Mouse (Mus musculus) frontal cortex, postnatal 25 days (tissue): ENCODE measurements at regions not wholly inside any gene's neighbourhood (a gene's known extent, or its start where the extent isn't known, plus 50 kb on each side); places are given as distances from the start of the nearest gene placed in this dataset.
A peak's percentile ranks its signal among the peaks of the same experiment; 100 is the strongest.

ENCODE experiments used
- DNase-seq, 2 experiments: peaks; one replicate each; pipeline ENCODE4 v3.0.0; 2022; ENCODE audit warnings: low spot score in 2 of 2

DNA sequence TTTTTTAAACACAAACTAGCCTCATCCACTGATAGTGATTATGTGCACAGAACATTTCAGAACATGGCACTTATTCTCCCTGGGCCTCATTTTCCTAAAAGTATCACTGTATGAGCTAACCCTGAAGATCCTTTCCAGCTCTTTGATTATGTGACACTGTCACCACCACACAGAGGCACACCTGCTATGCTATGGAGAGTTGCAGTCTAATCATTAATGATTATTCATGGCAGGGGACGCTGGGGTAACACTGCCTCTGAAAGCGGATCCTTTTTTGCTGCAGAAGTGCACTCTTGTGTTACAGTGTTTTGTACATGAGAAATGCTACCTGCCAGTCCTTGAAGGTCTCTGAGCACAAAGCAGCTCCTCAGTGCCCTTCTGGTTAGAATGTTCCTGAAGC, 615.3 kb upstream of the Fbxo33 start:
- no peak for DNase-seq

DNA sequence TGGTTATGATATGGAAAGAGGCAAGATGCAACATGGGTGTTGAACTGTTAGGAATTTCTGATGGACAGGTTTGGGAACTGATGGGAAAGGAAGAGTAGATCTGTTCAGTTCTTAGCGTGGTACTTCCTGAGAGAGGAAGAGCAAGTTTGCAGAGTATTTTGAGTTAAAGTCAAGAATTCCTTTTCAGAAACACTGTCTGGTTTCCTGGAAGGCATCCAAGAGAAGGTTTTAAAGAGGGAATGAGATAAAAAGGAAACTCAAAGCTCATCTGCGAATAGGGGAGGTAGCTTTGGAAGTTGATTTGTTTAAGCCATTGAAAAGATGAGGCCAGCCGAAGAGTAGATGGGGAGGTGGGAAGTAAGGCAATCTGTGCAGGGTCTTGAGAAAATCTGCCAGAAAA, 603.4 kb upstream of the Fbxo33 start:
- no peak for DNase-seq

- no peak for DNase-seq
Observed at GRCm38 (mm10) chr12:59822435-59822834, 602.9 kb upstream of the Fbxo33 start.

- no peak for DNase-seq
Observed at GRCm38 (mm10) chr12:59821698-59822097, 602.2 kb upstream of the Fbxo33 start.

- DNase-seq: no peak
Observed at GRCm38 (mm10) chr12:59815965-59816364, 596.4 kb upstream of the Fbxo33 start.

GRCm38 (mm10) chr12:59814356-59814755, 594.8 kb upstream of the Fbxo33 start:
- no peak for DNase-seq

DNA sequence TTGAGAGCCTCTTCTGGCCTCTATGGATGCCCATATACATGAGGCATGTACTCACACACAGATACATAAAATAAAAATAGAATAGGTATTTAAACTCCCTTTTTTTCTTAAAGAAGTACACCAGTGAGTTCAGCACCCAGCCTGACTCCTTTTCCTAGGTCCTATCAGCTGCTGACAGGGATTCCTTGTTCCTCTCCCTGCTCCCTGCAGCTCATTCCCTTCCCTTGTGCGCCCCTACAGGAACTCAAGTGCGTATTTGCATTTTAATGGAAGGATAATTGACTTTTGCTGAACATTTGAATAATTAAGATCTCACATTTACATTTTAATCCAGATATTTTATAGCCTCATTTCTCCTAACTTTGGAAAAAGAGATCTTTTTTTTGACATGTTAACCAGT, 589.7 kb upstream of the Fbxo33 start:
- no peak for DNase-seq

- peak; percentile 32 to 56 for DNase-seq
Observed at GRCm38 (mm10) chr12:59798051-59798450, 578.5 kb upstream of the Fbxo33 start.

DNA sequence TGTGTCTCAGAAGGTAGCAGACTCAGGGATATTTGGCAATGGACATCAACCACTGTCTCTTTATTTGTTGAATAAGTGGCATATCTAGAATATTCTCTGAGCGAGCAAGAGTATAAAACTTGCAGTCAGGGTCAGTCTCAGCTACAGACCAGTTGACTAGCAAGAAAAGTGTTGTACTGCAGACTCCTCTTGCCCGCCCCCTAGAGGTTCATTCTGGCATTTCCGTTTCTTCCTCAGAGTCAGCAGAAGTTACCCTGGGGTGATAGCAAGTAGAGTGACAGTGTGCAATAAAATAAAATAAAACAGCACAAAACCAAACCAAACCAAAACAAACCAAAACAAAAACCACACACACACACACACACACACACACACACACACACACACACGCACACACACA, 571.9 kb upstream of the Fbxo33 start:
- DNase-seq: no peak

- no peak for DNase-seq
Observed at GRCm38 (mm10) chr12:59786831-59787230, 567.3 kb upstream of the Fbxo33 start.

GRCm38 (mm10) chr12:59770980-59771379, 551.5 kb upstream of the Fbxo33 start:
- DNase-seq: no peak

- no peak for DNase-seq
Observed at GRCm38 (mm10) chr12:59762260-59762659, 542.7 kb upstream of the Fbxo33 start.

GRCm38 (mm10) chr12:59744768-59745167, 525.2 kb upstream of the Fbxo33 start:
- no peak for DNase-seq

GRCm38 (mm10) chr12:59743211-59743610, 523.7 kb upstream of the Fbxo33 start:
- DNase-seq: no peak

- DNase-seq: no peak
Observed at GRCm38 (mm10) chr12:59724951-59725350, 505.4 kb upstream of the Fbxo33 start.

GRCm38 (mm10) chr12:59722471-59723182, 503.1 kb upstream of the Fbxo33 start:
- no peak for DNase-seq

- DNase-seq: no peak
Observed at GRCm38 (mm10) chr12:59713216-59713615, 493.7 kb upstream of the Fbxo33 start.

GRCm38 (mm10) chr12:59683235-59683634, 463.7 kb upstream of the Fbxo33 start:
- DNase-seq: no peak

GRCm38 (mm10) chr12:59663161-59663560, 443.6 kb upstream of the Fbxo33 start:
- no peak for DNase-seq

DNA sequence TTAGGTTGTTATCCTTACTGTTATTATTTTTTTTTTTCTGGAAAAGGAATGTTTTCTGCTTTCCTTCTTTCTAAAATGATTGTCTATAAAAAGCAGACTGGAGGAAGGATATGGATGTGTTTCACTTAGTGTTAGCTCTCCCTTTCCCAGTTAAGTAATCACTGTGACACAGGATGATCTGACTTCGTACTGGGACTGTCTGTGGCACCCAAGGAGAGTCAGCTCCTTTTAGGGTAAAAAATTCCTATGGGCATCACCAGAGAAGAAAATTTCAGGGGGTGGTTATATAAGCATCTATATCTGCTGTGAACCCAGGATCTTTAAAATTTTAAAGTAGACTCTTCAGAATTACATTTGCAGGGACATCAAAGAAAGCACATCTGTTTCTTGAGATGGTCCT, 411.2 kb upstream of the Fbxo33 start:
- no peak for DNase-seq

DNA sequence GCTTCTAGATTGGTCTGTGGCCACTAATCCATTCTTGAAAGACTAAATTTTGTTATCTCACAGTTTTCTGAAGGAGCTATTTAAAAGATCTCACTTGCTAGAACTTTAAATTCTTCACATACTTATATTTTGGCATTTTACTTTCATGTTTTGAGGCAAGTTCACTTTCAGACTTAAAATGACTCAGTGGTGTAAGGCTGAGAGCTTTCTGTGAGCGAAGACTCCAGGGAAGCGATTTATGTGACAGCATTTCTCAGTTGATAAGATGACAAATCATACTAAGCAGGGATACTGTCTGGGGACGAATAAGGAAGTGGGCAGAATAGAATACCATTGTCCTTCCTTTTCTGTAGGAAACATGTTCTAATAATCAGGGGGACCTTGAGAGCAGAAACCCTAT, 403.6 kb upstream of the Fbxo33 start:
- DNase-seq: no peak

DNA sequence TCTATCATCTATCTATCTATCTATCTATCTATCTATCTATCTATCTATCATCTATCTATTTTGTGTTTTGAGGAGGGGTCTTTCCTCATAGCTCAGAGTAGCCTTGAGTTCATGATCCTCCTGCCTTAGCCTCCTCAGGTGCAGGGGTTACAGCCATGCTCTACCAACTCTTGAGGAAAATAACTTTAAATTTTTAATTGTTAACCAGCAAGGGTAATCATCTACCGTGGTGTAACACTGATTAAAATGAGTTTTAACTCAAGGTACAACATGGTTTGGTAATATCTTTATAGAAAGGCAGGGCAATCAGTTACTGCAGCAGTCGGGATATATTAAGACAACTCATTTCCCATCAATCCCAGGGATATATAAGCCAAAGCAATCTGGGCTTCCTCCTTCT, 401.6 kb upstream of the Fbxo33 start:
- DNase-seq: no peak

GRCm38 (mm10) chr12:59620340-59620739, 400.8 kb upstream of the Fbxo33 start:
- DNase-seq: peak in 1 of 2 experiments; percentile 28

DNA sequence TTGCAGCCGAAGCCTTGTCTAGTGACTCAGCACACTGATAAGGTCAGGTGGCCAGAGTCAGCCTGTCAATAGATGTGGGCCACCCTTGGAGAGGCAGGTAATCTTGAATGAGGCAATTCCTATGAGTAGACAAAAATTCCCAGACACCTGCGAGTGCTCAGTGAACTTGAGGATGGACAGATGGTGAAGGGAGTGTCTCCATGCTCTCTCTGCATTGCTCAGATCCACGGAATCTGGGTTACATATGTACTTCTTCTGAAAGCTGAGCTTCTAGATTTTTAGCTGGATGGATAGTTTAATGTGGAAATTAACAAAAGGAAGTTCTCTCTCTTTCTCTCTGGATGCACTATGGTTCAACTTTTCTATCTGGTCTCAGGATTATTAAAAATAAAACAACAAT, 396.6 kb upstream of the Fbxo33 start:
- no peak for DNase-seq
